Mouse (Mus musculus) intestine, embryonic 15.5 days (tissue): ENCODE measurements at regions not wholly inside any gene's neighbourhood (a gene's known extent, or its start where the extent isn't known, plus 50 kb on each side); places are given as distances from the start of the nearest gene placed in this dataset.
A peak's percentile ranks its signal among the peaks of the same experiment; 100 is the strongest.

Experiments used
- ATAC-seq: fragments of 200-750 bp; cut with Nextera tagmentation; 2 replicates; pipeline ENCODE4 v1.8.0; 2017; ENCODE audit warnings: moderate TSS enrichment, moderate library complexity
- H3K27ac ChIP-seq: fragments of 300-500 bp; sonication (generic); 2 replicates; pipeline ENCODE4 v1.5.1; 2015; ENCODE audit warnings: mild to moderate bottlenecking, inconsistent platforms
- H3K27me3 ChIP-seq: fragments of 300-500 bp; sonication (generic); replicated peaks from 2 replicates; pipeline ENCODE4 v1.6.1; 2015; ENCODE audit warnings: inconsistent platforms
- H3K36me3 ChIP-seq: fragments of 300-500 bp; sonication (generic); 2 replicates; pipeline ENCODE4 v1.6.1; 2015; ENCODE audit warnings: inconsistent platforms
- H3K4me1 ChIP-seq: fragments of 300-500 bp; sonication (generic); replicated peaks from 2 replicates; pipeline ENCODE4 v1.6.1; 2015; ENCODE audit warnings: inconsistent platforms
- H3K4me2 ChIP-seq: fragments of 300-500 bp; sonication (generic); replicated peaks from 2 replicates; pipeline ENCODE4 v1.6.1; 2015; ENCODE audit warnings: mild to moderate bottlenecking, inconsistent platforms
- H3K4me3 ChIP-seq: fragments of 300-500 bp; sonication (generic); replicated peaks from 2 replicates; pipeline ENCODE4 v1.5.1; 2015; ENCODE audit warnings: inconsistent platforms
- H3K9ac ChIP-seq: fragments of 300-500 bp; sonication (generic); 2 replicates; pipeline ENCODE4 v1.6.1; 2015; ENCODE audit warnings: inconsistent platforms
- H3K9me3 ChIP-seq: fragments of 300-500 bp; sonication (generic); 2 replicates; pipeline ENCODE4 v1.6.1; 2016; ENCODE audit warnings: inconsistent platforms
- WGBS: fragments of 180-500 bp; shearing (Covaris S2); methylation state at CpG from one replicate; pipeline ENCODE4 v1.1.7; 2015; 5-methylcytosine and 5-hydroxymethylcytosine counted together

GRCm38 (mm10) chr17:51583984-51584880, 248.9 kb downstream of the Satb1 start:
- ATAC-seq: no peak
- H3K27ac ChIP-seq: no peak overlapping the region
- H3K4me2 ChIP-seq: no peak overlapping the region
- no peaks in the 10 kb centered on the region for H3K9me3 ChIP-seq
- H3K27me3 ChIP-seq: no peaks in the 10 kb centered on the region
- no peaks in the 10 kb centered on the region for H3K4me1 ChIP-seq
- H3K9ac ChIP-seq: no peak overlapping the region
- no peak overlapping the region for H3K4me3 ChIP-seq
- no peaks in the 10 kb centered on the region for H3K36me3 ChIP-seq
- 76% methylated on average over 19 of the region's 19 CpGs for WGBS

- no peaks in the 10 kb centered on the region for H3K4me1 ChIP-seq
- no peaks in the 10 kb centered on the region for H3K27me3 ChIP-seq
- peak; percentile 65 for ATAC-seq
- no peak overlapping the region for H3K27ac ChIP-seq
- H3K9ac ChIP-seq: no peak overlapping the region
- no peak overlapping the region for H3K4me3 ChIP-seq
- H3K4me2 ChIP-seq: peak overlapping the region; percentile 30; the same call in 1 of the 2 replicates
- 67% methylated on average over 15 of the region's 15 CpGs for WGBS
- H3K9me3 ChIP-seq: no peaks in the 10 kb centered on the region
- no peaks in the 10 kb centered on the region for H3K36me3 ChIP-seq
Observed at GRCm38 (mm10) chr17:51583277-51583676, 249.8 kb downstream of the Satb1 start.

- WGBS: 85% methylated on average over 3 of the region's 3 CpGs
- H3K9ac ChIP-seq: no peak overlapping the region
- no peak overlapping the region for H3K4me3 ChIP-seq
- H3K36me3 ChIP-seq: no peaks in the 10 kb centered on the region
- no peak overlapping the region for H3K27ac ChIP-seq
- H3K9me3 ChIP-seq: no peaks in the 10 kb centered on the region
- no peak overlapping the region for H3K4me2 ChIP-seq
- no peaks in the 10 kb centered on the region for H3K4me1 ChIP-seq
- ATAC-seq: no peak
- no peaks in the 10 kb centered on the region for H3K27me3 ChIP-seq
Observed at GRCm38 (mm10) chr17:51555854-51556253, 277.2 kb downstream of the Satb1 start.

GRCm38 (mm10) chr17:51554446-51554845, 278.6 kb downstream of the Satb1 start:
- H3K9me3 ChIP-seq: no peaks in the 10 kb centered on the region
- H3K27me3 ChIP-seq: no peaks in the 10 kb centered on the region
- H3K9ac ChIP-seq: no peak overlapping the region
- 71% methylated on average over 2 of the region's 2 CpGs for WGBS
- no peak overlapping the region for H3K4me3 ChIP-seq
- H3K4me2 ChIP-seq: no peak overlapping the region
- ATAC-seq: no peak
- H3K27ac ChIP-seq: no peak overlapping the region
- no peaks in the 10 kb centered on the region for H3K4me1 ChIP-seq
- no peaks in the 10 kb centered on the region for H3K36me3 ChIP-seq

- Histone ChIP-seq H3K36me3 (no peaks in the 10 kb centered on the region), H3K4me2 (no peak overlapping the region), H3K4me3 (no peak overlapping the region), H3K27me3 (no peaks in the 10 kb centered on the region), H3K9me3 (no peaks in the 10 kb centered on the region), H3K9ac (no peak overlapping the region), H3K27ac (no peak overlapping the region), H3K4me1 (no peaks in the 10 kb centered on the region)
- 91% methylated on average over 5 of the region's 5 CpGs for WGBS
- no peak for ATAC-seq
Observed at GRCm38 (mm10) chr17:51552277-51553015, 280.6 kb downstream of the Satb1 start.

- H3K4me1 ChIP-seq: no peaks in the 10 kb centered on the region
- WGBS: 31% methylated on average over 3 of the region's 3 CpGs
Observed at GRCm38 (mm10) chr17:51546999-51547398, 286.1 kb downstream of the Satb1 start.

GRCm38 (mm10) chr17:51542544-51542943, 290.5 kb downstream of the Satb1 start:
- Histone ChIP-seq H3K27ac (no peak overlapping the region), H3K36me3 (no peaks in the 10 kb centered on the region), H3K4me2 (no peak overlapping the region), H3K27me3 (no peaks in the 10 kb centered on the region), H3K9me3 (no peaks in the 10 kb centered on the region), H3K4me1 (no peaks in the 10 kb centered on the region), H3K9ac (no peak overlapping the region), H3K4me3 (no peak overlapping the region)
- WGBS: 72% methylated on average over 2 of the region's 2 CpGs
- ATAC-seq: no peak

More at GRCm38 (mm10) chr17:51546999-51547398, 286.1 kb downstream of the Satb1 start:
- H3K9ac ChIP-seq: no peak overlapping the region
- H3K27ac ChIP-seq: no peak overlapping the region
- no peak overlapping the region for H3K4me2 ChIP-seq
- no peaks in the 10 kb centered on the region for H3K36me3 ChIP-seq
- H3K4me3 ChIP-seq: no peak overlapping the region
- H3K27me3 ChIP-seq: no peaks in the 10 kb centered on the region
- ATAC-seq: no peak
- H3K9me3 ChIP-seq: no peaks in the 10 kb centered on the region

GRCm38 (mm10) chr17:51534678-51535077, 298.4 kb downstream of the Satb1 start:
- Histone ChIP-seq H3K36me3 (no peaks in the 10 kb centered on the region), H3K4me2 (peak overlapping the region; percentile 37), H3K4me3 (no peak overlapping the region), H3K9me3 (no peaks in the 10 kb centered on the region), H3K4me1 (no peaks in the 10 kb centered on the region), H3K27me3 (no peaks in the 10 kb centered on the region), H3K27ac (no peak overlapping the region), H3K9ac (no peak overlapping the region)
- no peak for ATAC-seq
- 28% methylated on average over 10 of the region's 10 CpGs for WGBS

- H3K4me2 ChIP-seq: peak overlapping the region; percentile 37
- no peak for ATAC-seq
- 32% methylated on average over 14 of the region's 14 CpGs for WGBS
Observed at GRCm38 (mm10) chr17:51534270-51534669, 298.8 kb downstream of the Satb1 start.

GRCm38 (mm10) chr17:51528161-51528560, 304.9 kb downstream of the Satb1 start:
- Histone ChIP-seq H3K27me3 (no peaks in the 10 kb centered on the region), H3K9me3 (no peaks in the 10 kb centered on the region), H3K4me2 (no peak overlapping the region), H3K36me3 (no peaks in the 10 kb centered on the region), H3K4me3 (no peak overlapping the region), H3K9ac (no peak overlapping the region), H3K27ac (no peak overlapping the region), H3K4me1 (no peaks in the 10 kb centered on the region)
- ATAC-seq: no peak
- 85% methylated on average over 3 of the region's 3 CpGs for WGBS

More at GRCm38 (mm10) chr17:51534270-51534669, 298.8 kb downstream of the Satb1 start:
- Histone ChIP-seq H3K27ac (no peak overlapping the region), H3K9ac (no peak overlapping the region), H3K4me1 (no peaks in the 10 kb centered on the region), H3K9me3 (no peaks in the 10 kb centered on the region), H3K4me3 (no peak overlapping the region), H3K27me3 (no peaks in the 10 kb centered on the region), H3K36me3 (no peaks in the 10 kb centered on the region)

GRCm38 (mm10) chr17:51526881-51527280, 306.2 kb downstream of the Satb1 start:
- Histone ChIP-seq H3K9me3 (no peaks in the 10 kb centered on the region), H3K27ac (no peak overlapping the region), H3K4me1 (no peaks in the 10 kb centered on the region), H3K27me3 (no peaks in the 10 kb centered on the region), H3K9ac (no peak overlapping the region), H3K4me3 (no peak overlapping the region), H3K36me3 (no peaks in the 10 kb centered on the region), H3K4me2 (no peak overlapping the region)
- WGBS: 58% methylated on average over 7 of the region's 7 CpGs
- no peak for ATAC-seq

GRCm38 (mm10) chr17:51526464-51526863, 306.6 kb downstream of the Satb1 start:
- H3K9me3 ChIP-seq: no peaks in the 10 kb centered on the region
- no peaks in the 10 kb centered on the region for H3K36me3 ChIP-seq
- H3K9ac ChIP-seq: no peak overlapping the region
- H3K4me1 ChIP-seq: no peaks in the 10 kb centered on the region
- no peak overlapping the region for H3K27ac ChIP-seq
- no peak overlapping the region for H3K4me3 ChIP-seq
- H3K27me3 ChIP-seq: no peaks in the 10 kb centered on the region
- no peak for ATAC-seq
- H3K4me2 ChIP-seq: no peak overlapping the region
- WGBS: 40% methylated on average over 5 of the region's 5 CpGs
